Mouse (Mus musculus): ENCODE measurements at regions not wholly inside any gene's neighbourhood (a gene's known extent, or its start where the extent isn't known, plus 50 kb on each side); places are given as distances from the start of the nearest gene placed in this dataset.

DNA sequence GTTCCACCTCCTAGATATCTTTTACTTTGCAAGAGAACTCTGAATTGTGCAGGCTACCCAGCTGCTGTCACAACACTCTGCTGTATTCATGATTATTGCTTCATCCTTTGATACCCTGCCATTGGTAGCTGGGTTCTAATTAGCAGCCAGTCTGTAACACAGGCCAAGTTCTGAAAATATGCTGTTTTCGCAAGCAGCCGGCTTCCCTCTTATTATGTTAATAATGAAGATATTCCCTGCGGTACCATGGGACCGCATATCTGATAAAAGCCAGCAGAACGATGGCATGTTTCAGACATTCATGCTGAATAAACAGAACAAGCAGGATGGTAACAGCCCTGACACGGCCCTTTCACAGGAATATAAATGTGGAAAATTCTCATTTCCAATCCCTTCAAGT, 235.6 kb downstream of the Galc start:
- TF ChIP-seq POLR2A (IDR thresholded peaks at IDR 0.05; ENCODE audit: borderline replicate concordance, extremely low read depth, insufficient read depth, insufficient read length, poor library complexity, severe bottlenecking) = no peak
- TF ChIP-seq CTCF (IDR thresholded peaks at IDR 0.05; ENCODE audit: borderline replicate concordance, extremely low read depth, insufficient read depth, insufficient read length) = no peak
- DNase-seq (ENCODE audit: low read depth) = peak; percentile 91

DNA sequence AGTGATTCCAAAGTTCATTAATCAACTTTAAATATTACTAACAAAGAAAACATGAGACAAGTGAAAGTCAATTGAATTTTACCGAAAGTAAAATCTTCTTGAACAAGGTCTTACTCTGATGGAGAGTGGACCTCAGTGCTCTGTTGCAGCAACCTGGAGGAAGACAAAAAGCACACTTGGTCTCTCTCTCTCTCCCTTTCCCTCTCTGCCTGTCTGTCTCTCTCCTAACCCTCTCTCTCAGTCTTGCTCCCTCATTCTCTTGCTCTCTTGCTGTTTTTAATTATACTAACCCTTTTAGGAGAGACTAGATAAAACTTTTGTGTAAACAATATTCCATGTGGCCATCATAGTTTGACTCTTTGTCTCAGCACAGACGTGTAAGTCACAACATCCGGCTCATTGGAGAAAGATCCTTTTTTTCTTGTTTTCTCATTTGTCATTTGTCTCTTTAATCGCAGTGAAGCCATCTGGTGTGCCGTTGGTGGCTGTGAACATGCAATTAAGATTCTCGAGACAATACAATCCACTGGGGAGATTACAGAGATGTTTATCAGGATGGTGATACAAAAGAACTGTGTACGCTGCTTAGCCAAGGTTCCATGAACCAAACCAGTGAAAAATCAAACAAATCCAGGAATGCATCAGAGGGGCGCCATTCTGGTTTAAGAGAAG, 244.5 kb downstream of the Galc start:
- peak; percentile 84 for DNase-seq (ENCODE audit: low read depth)
- TF ChIP-seq CTCF (IDR thresholded peaks at IDR 0.05; ENCODE audit: borderline replicate concordance, extremely low read depth, insufficient read depth, insufficient read length) = no peak
- TF ChIP-seq POLR2A (IDR thresholded peaks at IDR 0.05; ENCODE audit: borderline replicate concordance, extremely low read depth, insufficient read depth, insufficient read length, poor library complexity, severe bottlenecking) = no peak

DNA sequence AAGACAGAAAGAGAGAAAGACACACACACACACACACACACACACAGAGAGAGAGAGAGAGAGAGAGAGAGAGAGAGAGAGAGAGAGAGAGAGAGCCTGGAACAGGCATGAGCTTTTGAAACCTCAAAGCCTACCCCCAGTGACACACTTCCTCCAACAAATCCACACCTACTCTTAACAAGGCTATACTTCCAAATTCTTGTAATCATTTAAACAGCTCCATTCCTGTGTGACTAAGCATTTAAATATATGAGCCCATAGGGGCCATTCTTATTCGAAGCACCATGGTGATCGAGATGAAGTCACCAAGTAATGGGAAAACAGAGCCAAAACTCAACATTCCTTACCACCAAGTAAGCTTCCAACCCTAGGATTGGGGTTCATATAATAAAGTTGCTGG, 250.1 kb downstream of the Galc start:
- DNase-seq (ENCODE audit: low read depth) = no peak
- TF ChIP-seq CTCF (IDR thresholded peaks at IDR 0.05; ENCODE audit: borderline replicate concordance, extremely low read depth, insufficient read depth, insufficient read length) = no peak
- TF ChIP-seq POLR2A (IDR thresholded peaks at IDR 0.05; ENCODE audit: borderline replicate concordance, extremely low read depth, insufficient read depth, insufficient read length, poor library complexity, severe bottlenecking) = no peak

DNA sequence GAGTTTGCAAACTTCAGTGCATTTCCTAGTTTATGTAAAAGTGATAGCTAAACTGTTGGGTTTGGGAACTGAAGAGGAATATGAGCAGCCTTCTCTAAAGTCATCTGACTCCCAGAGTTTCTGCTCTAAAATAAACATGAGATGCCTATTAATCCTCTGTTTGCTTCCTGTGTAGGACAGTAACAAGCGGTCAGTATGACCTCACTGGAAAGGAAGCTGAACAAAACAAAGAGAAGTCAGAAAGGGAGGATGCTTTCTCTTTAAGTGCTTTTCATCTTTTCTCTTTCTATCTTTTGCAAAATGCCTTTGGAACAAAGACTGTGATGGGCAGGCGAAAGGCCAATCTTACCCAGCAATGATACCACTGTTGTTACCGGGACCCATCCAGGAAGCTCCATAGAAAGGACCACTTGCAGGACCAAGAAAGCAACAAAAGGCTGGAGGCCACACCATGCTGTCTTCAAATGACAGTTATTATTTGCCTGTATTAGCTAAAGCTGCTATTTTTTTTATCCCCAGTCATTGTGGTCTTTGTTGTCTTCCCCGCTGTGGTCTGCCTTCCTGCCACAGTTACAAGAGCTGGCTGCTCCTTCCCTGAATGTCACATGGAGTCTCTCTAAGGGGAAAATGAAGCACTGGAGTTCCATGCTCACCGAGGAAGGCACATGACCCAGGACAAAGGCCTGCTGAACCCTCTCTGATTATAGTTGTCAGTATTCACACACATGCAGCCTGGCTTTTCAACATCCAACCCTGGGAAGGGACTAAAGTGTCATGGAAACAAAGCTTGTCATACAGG, 253.4 kb downstream of the Galc start:
- peak; percentile 49 for DNase-seq (ENCODE audit: low read depth)
- TF ChIP-seq POLR2A (IDR thresholded peaks at IDR 0.05; ENCODE audit: borderline replicate concordance, extremely low read depth, insufficient read depth, insufficient read length, poor library complexity, severe bottlenecking) (no peak), CTCF (IDR thresholded peaks at IDR 0.05; ENCODE audit: borderline replicate concordance, extremely low read depth, insufficient read depth, insufficient read length) (no peak)

DNA sequence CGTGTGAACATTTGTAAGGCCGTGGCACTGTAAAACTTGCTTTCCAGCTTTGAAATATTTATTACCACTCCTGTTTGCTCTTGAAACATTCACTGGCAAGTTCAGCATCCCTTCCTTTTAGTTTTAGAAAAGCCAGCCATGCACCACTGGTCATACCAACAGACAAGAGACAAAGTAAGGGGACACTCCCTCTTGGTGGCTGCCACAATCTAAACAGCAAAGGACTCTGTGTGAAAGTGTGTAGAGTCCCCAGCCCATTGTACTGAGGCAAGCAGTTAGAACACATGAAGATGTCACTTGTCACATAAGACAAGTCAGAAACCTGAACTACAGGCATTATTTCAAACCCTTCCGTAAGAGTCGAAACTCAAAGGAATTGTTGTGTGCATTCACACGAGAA, 257.0 kb downstream of the Galc start:
- no peak for DNase-seq (ENCODE audit: low read depth)
- no peak for TF ChIP-seq CTCF (IDR thresholded peaks at IDR 0.05; ENCODE audit: borderline replicate concordance, extremely low read depth, insufficient read depth, insufficient read length)
- TF ChIP-seq POLR2A (IDR thresholded peaks at IDR 0.05; ENCODE audit: borderline replicate concordance, extremely low read depth, insufficient read depth, insufficient read length, poor library complexity, severe bottlenecking) = no peak

DNA sequence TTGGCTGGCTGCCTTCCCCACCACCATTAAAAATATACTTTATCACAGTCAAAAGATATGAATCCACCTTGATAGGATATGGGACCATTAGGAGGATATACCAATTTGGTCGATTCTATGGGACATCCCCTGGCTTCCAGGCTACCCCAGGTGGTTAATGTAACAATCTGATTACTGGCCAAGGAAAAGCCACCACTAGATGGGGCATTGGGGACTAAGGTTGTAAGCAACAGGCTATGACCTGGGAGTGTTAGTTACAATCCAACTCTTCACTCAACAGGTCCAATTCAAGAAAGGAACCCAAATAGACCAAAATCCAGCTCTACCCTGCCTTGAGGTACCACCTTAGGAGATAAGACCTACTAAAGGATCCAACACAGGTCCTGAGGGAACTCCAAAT, 264.4 kb downstream of the Galc start:
- TF ChIP-seq CTCF (IDR thresholded peaks at IDR 0.05; ENCODE audit: borderline replicate concordance, extremely low read depth, insufficient read depth, insufficient read length) = no peak
- no peak for TF ChIP-seq POLR2A (IDR thresholded peaks at IDR 0.05; ENCODE audit: borderline replicate concordance, extremely low read depth, insufficient read depth, insufficient read length, poor library complexity, severe bottlenecking)
- no peak for DNase-seq (ENCODE audit: low read depth)

DNA sequence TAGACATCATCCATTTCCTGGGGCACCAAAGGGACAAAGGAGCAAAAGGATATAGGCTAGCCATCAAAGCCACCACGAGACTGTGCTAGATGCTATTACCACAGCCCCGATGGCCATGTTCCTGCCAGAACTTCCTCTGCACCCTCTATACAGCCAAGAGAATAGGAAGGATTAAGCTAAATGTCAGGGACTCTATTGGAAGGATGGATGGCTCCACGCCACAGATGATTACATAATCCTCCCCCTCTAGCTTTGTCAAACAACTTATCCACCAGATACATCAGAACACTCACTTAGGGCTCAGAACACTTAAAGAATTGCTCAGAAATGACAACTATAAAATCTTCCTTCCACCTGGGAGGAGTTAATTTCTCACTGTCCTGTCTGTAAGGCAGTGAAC, 265.3 kb downstream of the Galc start:
- DNase-seq (ENCODE audit: low read depth) = no peak
- TF ChIP-seq CTCF (IDR thresholded peaks at IDR 0.05; ENCODE audit: borderline replicate concordance, extremely low read depth, insufficient read depth, insufficient read length) = no peak
- no peak for TF ChIP-seq POLR2A (IDR thresholded peaks at IDR 0.05; ENCODE audit: borderline replicate concordance, extremely low read depth, insufficient read depth, insufficient read length, poor library complexity, severe bottlenecking)

DNA sequence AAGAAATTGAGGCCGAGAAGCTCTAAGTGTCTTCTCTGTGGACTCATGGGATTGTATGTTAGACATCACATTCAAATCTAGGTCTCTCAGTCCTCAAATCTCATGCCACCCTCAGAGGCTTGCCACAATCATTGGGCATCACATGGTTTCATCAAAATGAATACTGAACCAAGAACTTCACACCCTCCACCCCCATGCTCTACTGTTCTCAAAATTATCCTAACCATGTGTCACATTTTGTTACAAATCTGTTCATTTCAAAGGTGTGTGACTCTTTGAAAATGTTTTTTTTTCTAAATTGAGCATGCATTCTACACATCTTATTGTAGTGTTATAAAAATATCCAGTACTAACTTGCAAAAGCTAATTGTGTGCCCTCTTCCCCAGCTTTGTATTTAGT, 275.9 kb downstream of the Galc start:
- DNase-seq (ENCODE audit: low read depth) = no peak
- TF ChIP-seq CTCF (IDR thresholded peaks at IDR 0.05; ENCODE audit: borderline replicate concordance, extremely low read depth, insufficient read depth, insufficient read length) = no peak

DNA sequence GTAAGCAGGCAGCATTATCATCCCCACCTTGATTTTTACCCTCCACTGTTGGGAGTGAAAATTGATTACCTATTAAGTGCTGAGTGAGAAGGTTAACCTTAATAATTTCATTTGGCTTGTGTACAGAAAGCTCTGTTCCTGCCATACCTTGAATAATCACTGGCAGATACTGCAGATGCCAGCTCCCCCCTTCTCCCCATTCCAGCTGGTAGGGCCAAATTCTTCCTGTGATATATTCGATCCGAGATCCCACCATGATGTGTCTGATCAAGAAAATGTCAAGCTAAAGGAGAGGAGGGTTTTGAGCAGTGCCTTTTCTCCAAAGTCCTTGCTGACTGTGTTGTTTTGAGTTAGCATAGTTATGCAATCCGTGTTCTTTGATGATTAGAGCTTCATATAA, 280.6 kb downstream of the Galc start:
- DNase-seq (ENCODE audit: low read depth) = no peak
- TF ChIP-seq POLR2A (IDR thresholded peaks at IDR 0.05; ENCODE audit: borderline replicate concordance, extremely low read depth, insufficient read depth, insufficient read length, poor library complexity, severe bottlenecking) (no peak), CTCF (IDR thresholded peaks at IDR 0.05; ENCODE audit: borderline replicate concordance, extremely low read depth, insufficient read depth, insufficient read length) (no peak)

DNA sequence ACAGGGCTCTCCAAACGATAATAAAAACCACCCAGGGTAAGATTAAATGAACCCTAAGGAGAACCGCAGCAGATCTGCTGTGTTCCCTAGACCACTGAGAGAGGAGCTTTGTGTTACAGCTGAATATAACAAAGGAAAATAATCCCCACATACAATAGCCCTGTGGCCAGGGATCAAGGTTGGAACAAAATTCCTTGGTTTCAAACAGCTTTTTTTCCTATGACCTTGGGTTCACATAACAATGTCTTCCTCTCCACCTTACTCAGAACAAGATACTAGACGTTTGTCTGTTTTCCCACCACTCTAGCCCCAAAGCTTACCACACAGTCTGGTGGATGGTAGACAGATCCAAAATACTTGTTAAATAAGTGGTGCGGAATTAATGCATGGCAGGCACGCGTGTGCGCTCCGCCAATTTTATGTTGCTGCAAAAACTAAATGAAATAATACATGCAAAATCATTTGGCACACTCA, 281.0 kb downstream of the Galc start:
- peak; percentile 91 for DNase-seq (ENCODE audit: low read depth)
- TF ChIP-seq CTCF (IDR thresholded peaks at IDR 0.05; ENCODE audit: borderline replicate concordance, extremely low read depth, insufficient read depth, insufficient read length) = no peak
- no peak for TF ChIP-seq POLR2A (IDR thresholded peaks at IDR 0.05; ENCODE audit: borderline replicate concordance, extremely low read depth, insufficient read depth, insufficient read length, poor library complexity, severe bottlenecking)

DNA sequence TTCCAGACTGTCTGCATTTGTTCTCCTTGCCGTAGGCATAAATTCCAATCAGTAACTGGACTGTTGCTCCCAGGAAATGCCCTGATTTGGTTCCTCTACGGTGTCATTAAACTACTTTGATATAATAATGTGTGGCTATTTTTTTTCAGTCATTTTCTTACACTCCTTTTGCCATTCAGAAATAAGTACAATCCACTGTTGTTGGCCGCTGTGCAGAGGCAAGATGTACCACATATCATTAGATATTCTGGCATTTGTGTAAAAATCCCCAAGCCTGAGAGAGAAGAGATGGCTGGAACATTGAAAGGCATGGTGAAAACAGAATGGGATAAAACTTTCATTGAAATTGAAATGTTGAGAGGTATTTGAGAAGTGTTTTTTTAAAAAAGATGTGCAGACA, 281.6 kb downstream of the Galc start:
- TF ChIP-seq POLR2A (IDR thresholded peaks at IDR 0.05; ENCODE audit: borderline replicate concordance, extremely low read depth, insufficient read depth, insufficient read length, poor library complexity, severe bottlenecking) = no peak
- no peak for TF ChIP-seq CTCF (IDR thresholded peaks at IDR 0.05; ENCODE audit: borderline replicate concordance, extremely low read depth, insufficient read depth, insufficient read length)
- no peak for DNase-seq (ENCODE audit: low read depth)

Data from brain, embryonic 14.5 days (tissue).